Mouse (Mus musculus): ENCODE results near the gene Eci2.
"Not testable (repeated sequence)": the region's sequence is repeated elsewhere in the genome, so short reads cannot be mapped to it uniquely, and the experiment has no call there.

Gene Eci2

GRCm38 (mm10) chr13:35026879-35027278 lies at the start of gene Eci2:
Eci2 (minus strand) TSS chr13:35027096.
- no peak for DNase-seq (ENCODE audit: low read depth, low spot score)

- DNase-seq (ENCODE audit: low read depth, low spot score), result no peak
Measured at GRCm38 (mm10) chr13:35074862-35075261, 48.0 kb upstream of the Eci2 start.

- no peak for DNase-seq (ENCODE audit: low read depth, low spot score)
Measured at GRCm38 (mm10) chr13:35070485-35071472, 43.9 kb upstream of the Eci2 start.

- DNase-seq (ENCODE audit: low read depth, low spot score), result no peak
Measured at GRCm38 (mm10) chr13:35067084-35067483, 40.2 kb upstream of the Eci2 start.

GRCm38 (mm10) chr13:35066033-35066432 lies 39.1 kb upstream of the Eci2 start:
- no peak for DNase-seq (ENCODE audit: low read depth, low spot score)

GRCm38 (mm10) chr13:35064381-35064780 lies 37.5 kb upstream of the Eci2 start:
- DNase-seq (ENCODE audit: low read depth, low spot score), result no peak

- no peak for DNase-seq (ENCODE audit: low read depth, low spot score)
Measured at GRCm38 (mm10) chr13:35058145-35058544, 31.2 kb upstream of the Eci2 start.

GRCm38 (mm10) chr13:35036486-35036885 lies 9.6 kb upstream of the Eci2 start:
- no peak for DNase-seq (ENCODE audit: low read depth, low spot score)

- DNase-seq (ENCODE audit: low read depth, low spot score), result no peak
Measured at GRCm38 (mm10) chr13:35035731-35036130, 8.8 kb upstream of the Eci2 start.

GRCm38 (mm10) chr13:35033571-35033970 lies 6.7 kb upstream of the Eci2 start:
- DNase-seq (ENCODE audit: low read depth, low spot score), result no peak

- no peak for DNase-seq (ENCODE audit: low read depth, low spot score)
Measured at GRCm38 (mm10) chr13:35031684-35032082, 4.8 kb upstream of the Eci2 start.

- peak; percentile 12 for DNase-seq (ENCODE audit: low read depth, low spot score)
Measured at GRCm38 (mm10) chr13:35030979-35031683, 4.2 kb upstream of the Eci2 start.

- DNase-seq (ENCODE audit: low read depth, low spot score), result no peak
Measured at GRCm38 (mm10) chr13:35028365-35028764, 1.5 kb upstream of the Eci2 start.

- DNase-seq (ENCODE audit: low read depth, low spot score), result not testable (repeated sequence)
Measured at GRCm38 (mm10) chr13:35023401-35023800, 3.5 kb downstream of the Eci2 start.

GRCm38 (mm10) chr13:35020383-35020782 lies 6.5 kb downstream of the Eci2 start:
- DNase-seq (ENCODE audit: low read depth, low spot score), result no peak

GRCm38 (mm10) chr13:35018866-35019536 lies 7.9 kb downstream of the Eci2 start:
- DNase-seq (ENCODE audit: low read depth, low spot score), result no peak

- DNase-seq (ENCODE audit: low read depth, low spot score), result no peak
Measured at GRCm38 (mm10) chr13:35017392-35017791, 9.5 kb downstream of the Eci2 start.

GRCm38 (mm10) chr13:35016067-35016466 lies 10.8 kb downstream of the Eci2 start:
- DNase-seq (ENCODE audit: low read depth, low spot score), result no peak

- no peak for DNase-seq (ENCODE audit: low read depth, low spot score)
Measured at GRCm38 (mm10) chr13:34995925-34996324, 31.0 kb downstream of the Eci2 start.

GRCm38 (mm10) chr13:34993983-34994811 lies 32.7 kb downstream of the Eci2 start:
- peak; percentile 63 for DNase-seq (ENCODE audit: low read depth, low spot score)

GRCm38 (mm10) chr13:34993595-34993982 lies 33.3 kb downstream of the Eci2 start:
- no peak for DNase-seq (ENCODE audit: low read depth, low spot score)
